Mouse (Mus musculus) ES-E14 (cell line): ENCODE measurements at regions not wholly inside any gene's neighbourhood (a gene's known extent, or its start where the extent isn't known, plus 50 kb on each side); places are given as distances from the start of the nearest gene placed in this dataset.

Experiments used
- CHD2 ChIP-seq: IDR thresholded peaks from 2 replicates; pipeline ENCODE4 v1.6.1; 2014; ENCODE audit warnings: mild to moderate bottlenecking, low read depth, low read length, inconsistent platforms
- MAFK ChIP-seq: IDR thresholded peaks from 2 replicates; pipeline ENCODE4 v1.6.1; 2014; ENCODE audit warnings: mild to moderate bottlenecking, low read depth, low read length, inconsistent platforms; ENCODE audit not compliant: insufficient read depth
- ZC3H11A ChIP-seq: IDR thresholded peaks from 2 replicates; pipeline ENCODE4 v1.6.1; 2012; ENCODE audit warnings: low read depth, mild to moderate bottlenecking, inconsistent platforms, low read length, borderline replicate concordance
- ZNF384 ChIP-seq: IDR thresholded peaks from 2 replicates; pipeline ENCODE4 v1.6.1; 2012; ENCODE audit warnings: low read depth, low read length, inconsistent platforms

DNA sequence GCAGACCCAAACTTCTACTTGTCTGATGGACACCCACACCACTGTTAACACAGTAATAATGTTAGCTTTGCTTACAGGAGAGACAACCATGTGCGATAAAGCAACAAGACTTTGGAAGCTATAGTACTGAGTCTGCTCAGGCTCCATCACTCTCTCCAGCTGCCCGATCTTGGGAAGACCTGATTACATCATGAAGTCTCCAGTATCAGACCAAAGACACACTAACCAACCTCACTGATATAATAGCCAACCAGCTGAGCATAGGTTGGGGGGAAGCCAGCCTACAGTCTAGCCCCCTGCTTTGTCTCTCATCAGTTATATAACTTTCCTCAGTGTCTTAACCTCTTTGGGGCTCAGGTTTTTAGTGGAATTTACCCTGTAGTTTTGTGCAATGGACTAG is 51.9 kb upstream of the Cdyl start:
- no peak for TF ChIP-seq MAFK
- TF ChIP-seq CHD2, result no peak
- TF ChIP-seq ZNF384, result no peak
- no peak for TF ChIP-seq ZC3H11A
